Mouse (Mus musculus) C2C12 (cell line): ENCODE data around the gene Fuk. TPM values are rescaled to one million over a fixed set of nuclear protein-coding genes. Genes with fewer than 3 reads are reported as not detected.
"Not testable (repeated sequence)": the region's sequence is repeated elsewhere in the genome, so short reads cannot be mapped to it uniquely, and the experiment has no call there.

Source experiments
- H3K27me3 ChIP-seq: one replicate; pipeline ENCODE4 v1.6.1; 2011; ENCODE audit not compliant: control insufficient read depth, insufficient read depth, insufficient read length
- H3K36me3 ChIP-seq: one replicate; pipeline ENCODE4 v1.6.1; 2011; ENCODE audit not compliant: control insufficient read depth, insufficient read depth
- H3K4me3 ChIP-seq: one replicate; pipeline ENCODE4 v1.5.1; 2011; ENCODE audit warnings: mild to moderate bottlenecking, control low read depth; ENCODE audit not compliant: poor library complexity, insufficient read depth, severe bottlenecking
- H3K79me2 ChIP-seq: one replicate; pipeline ENCODE4 v1.6.1; 2011; ENCODE audit not compliant: control insufficient read depth, insufficient read depth
- H3K79me3 ChIP-seq: one replicate; pipeline ENCODE4 v1.6.1; 2011; ENCODE audit warnings: low read depth, control low read depth
- H3ac ChIP-seq: one replicate; pipeline ENCODE3; 2011; ENCODE audit warnings: low read depth; ENCODE audit not compliant: control insufficient read depth, insufficient read length
- CEBPB ChIP-seq: IDR thresholded peaks from one replicate; pipeline ENCODE4 v1.6.1; 2011; ENCODE audit warnings: low read depth, mild to moderate bottlenecking, control low read depth, moderate library complexity
- CTCF ChIP-seq: IDR thresholded peaks from one replicate; pipeline ENCODE4 v1.5.1; 2011; ENCODE audit not compliant: control insufficient read depth, insufficient read depth, insufficient read length
- FOSL1 ChIP-seq: IDR thresholded peaks from one replicate; pipeline ENCODE4 v1.8.0; 2011; ENCODE audit warnings: mild to moderate bottlenecking, low read length; ENCODE audit not compliant: poor library complexity, insufficient read depth, severe bottlenecking
- MAX ChIP-seq: IDR thresholded peaks from one replicate; pipeline ENCODE4 v1.6.1; 2011; ENCODE audit warnings: mild to moderate bottlenecking, control low read depth
- MYOD1 ChIP-seq: IDR thresholded peaks from one replicate; pipeline ENCODE4 v1.6.1; 2011; ENCODE audit warnings: low read depth; ENCODE audit not compliant: control insufficient read depth, insufficient read length
- MYOG ChIP-seq: IDR thresholded peaks from one replicate; pipeline ENCODE4 v1.6.1; 2011; ENCODE audit not compliant: control insufficient read depth, insufficient read length; ENCODE audit errors: extremely low read depth
- USF1 ChIP-seq: IDR thresholded peaks from one replicate; pipeline ENCODE4 v1.6.1; 2011; ENCODE audit warnings: low read depth, mild to moderate bottlenecking, control low read depth, moderate library complexity
- polyA plus RNA-seq: library from polyadenylated mRNA; unstranded; fragments of >200 nt; fragmentation: generic; extraction: Trizol; gene quantifications from one replicate; pipeline ENCODE4 v1.2.1, GENCODE M21; 2012; ENCODE audit warnings: missing spikeins

The Fuk gene
- polyA plus RNA-seq, 1 experiment = 6.4 TPM

DNA sequence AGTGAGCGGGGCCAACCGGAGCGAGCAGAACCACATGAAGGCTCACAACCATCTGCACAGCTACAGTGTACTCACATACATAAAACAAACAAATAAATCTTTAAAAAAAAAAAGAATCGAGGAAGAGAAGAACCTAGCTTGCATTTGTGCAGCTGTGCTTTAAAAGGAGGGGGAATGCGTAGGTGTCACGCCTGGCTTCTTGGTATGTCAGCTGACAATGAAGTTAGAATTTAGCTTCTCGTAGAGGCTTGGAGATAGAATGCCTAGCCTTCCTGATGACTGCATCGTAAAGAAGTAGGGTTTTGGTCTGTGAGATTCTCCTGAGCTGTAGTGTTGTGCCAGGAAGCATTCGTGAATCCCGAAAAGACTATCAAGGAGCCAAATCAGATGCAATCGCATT, 15.7 kb upstream of the Fuk start:
- Histone ChIP-seq H3ac (no peak overlapping the region), H3K4me3 (no peak overlapping the region), H3K79me2 (peaks cover 30% of the 10 kb centered on the region), H3K79me3 (peaks cover 17% of the 10 kb centered on the region), H3K27me3 (no peaks in the 10 kb centered on the region), H3K36me3 (no peaks in the 10 kb centered on the region)
- TF ChIP-seq CEBPB (no peak), CTCF (no peak), USF1 (no peak), FOSL1 (no peak), MYOG (no peak), MAX (no peak), MYOD1 (no peak)

DNA sequence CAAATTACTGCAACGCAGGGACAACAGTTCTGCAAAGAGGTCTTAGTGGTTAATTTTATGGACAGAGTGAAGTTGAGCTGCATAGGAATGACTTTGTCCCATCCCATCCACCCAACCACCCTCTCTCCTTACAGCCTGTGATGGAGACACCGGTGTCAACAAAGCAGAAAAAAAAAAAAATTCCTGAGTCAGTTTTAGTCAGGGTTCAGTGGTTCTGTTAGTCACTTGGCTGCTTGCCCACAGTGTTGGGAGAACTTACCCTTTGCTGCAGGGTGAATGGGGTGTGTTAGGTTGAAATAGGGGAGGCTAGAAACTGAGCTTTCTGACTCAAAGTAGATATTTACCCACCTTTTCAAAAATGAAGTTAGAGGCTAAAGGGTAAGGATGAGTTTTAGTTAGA, 15.1 kb upstream of the Fuk start:
- Histone ChIP-seq H3K36me3 (no peaks in the 10 kb centered on the region), H3K79me3 (peaks cover 11% of the 10 kb centered on the region), H3K27me3 (no peaks in the 10 kb centered on the region), H3K79me2 (peaks cover 24% of the 10 kb centered on the region), H3ac (no peak overlapping the region), H3K4me3 (no peak overlapping the region)
- TF ChIP-seq MAX = peak; percentile 10
- no peak for TF ChIP-seq USF1

DNA sequence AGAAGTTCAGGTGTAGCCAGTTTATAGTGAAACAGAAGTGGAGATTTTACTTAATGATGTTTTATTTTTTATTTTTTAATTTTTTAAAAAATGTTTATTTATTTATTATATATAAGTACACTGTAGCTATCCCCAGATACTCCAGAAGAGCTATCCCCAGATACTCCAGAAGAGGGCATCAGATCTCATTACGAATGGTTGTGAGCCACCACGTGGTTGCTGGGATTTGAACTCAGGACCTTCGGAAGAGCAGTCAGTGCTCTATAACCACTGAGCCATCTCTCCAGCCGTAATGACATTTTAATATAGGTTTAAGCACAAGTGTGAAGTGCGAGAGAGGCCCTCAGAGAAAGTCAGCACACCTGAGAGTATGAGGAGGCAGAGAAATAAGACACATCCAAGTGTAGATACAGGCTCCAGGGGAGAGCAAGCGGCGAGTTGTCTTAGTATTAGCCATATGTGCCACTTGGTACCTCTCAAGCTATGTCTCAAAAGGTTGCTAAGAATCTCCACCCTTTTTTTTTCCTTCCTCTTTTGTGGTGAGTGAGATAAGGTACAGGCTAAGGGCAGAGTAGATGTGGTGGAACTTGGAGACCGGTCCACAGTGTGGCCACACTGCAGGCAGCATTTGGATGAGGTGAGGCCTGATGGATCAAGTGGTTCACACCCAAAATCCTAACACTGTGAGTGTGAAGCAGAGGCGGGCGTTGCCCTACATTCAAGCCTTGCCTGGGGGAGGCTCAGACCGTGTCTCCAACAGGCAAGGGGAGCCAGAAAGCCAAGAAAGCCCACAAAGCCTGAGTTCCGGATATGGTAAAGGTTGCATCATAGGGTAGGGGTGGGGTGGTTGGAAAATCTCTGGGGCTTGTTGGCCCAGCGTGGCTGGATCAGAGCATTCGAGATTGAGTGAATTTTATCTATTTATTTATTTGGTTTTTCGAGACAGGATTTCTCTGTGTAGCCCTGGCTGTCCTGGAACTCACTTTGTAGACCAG, 9.6 kb upstream of the Fuk start:
- TF ChIP-seq MYOG = no peak
- TF ChIP-seq USF1 = no peak
- TF ChIP-seq MYOD1 = no peak
- TF ChIP-seq CTCF = no peak
- no peak for TF ChIP-seq FOSL1
- no peak for TF ChIP-seq MAX
- no peak for TF ChIP-seq CEBPB
- Histone ChIP-seq H3K27me3 (no peaks in the 10 kb centered on the region), H3K4me3 (no peak overlapping the region), H3K79me2 (no peaks in the 10 kb centered on the region), H3K79me3 (no peaks in the 10 kb centered on the region), H3ac (no peak overlapping the region), H3K36me3 (no peaks in the 10 kb centered on the region)

DNA sequence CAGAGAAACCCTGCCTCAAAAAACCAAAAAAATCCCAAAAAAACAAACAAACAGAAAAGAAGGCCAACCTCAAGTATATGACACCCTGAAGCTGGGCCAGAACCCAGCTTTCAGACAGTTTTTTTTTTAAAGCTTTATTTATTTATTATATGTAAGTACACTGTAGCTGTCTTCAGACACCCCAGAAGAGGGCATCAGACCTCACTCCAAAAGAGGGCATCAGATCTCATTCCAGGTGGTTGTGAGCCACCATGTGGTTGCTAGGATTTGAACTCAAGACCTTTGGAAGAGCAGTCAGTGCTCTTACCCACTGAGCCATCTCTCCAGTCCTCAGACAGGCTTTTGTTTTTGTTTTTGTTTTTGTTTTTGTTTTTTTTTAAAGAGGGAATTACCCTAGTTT, 7.6 kb upstream of the Fuk start:
- H3K79me2 ChIP-seq = not testable (repeated sequence)

DNA sequence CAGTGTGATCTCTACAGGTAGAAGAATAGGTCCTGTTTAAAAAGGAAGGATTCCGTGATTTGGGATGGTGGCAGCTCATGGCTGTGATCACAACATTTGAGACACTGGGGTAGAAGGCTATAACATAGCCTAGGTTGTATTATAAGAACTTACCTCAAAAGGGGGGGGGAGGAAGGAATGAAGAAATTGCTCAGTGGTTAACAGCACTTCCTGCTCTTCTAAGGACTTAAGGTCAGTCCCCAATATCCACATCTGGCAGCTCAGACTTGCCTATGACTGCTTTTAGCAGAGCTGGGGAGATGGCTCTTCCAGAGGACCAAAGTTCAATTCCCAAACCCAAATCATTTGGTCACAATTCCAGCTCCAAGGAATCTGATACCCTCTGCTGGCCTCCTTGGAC, 4.4 kb upstream of the Fuk start:
- Histone ChIP-seq H3K36me3 (no peaks in the 10 kb centered on the region), H3K27me3 (no peaks in the 10 kb centered on the region), H3K4me3 (no peak overlapping the region), H3ac (no peak overlapping the region), H3K79me3 (no peaks in the 10 kb centered on the region), H3K79me2 (no peaks in the 10 kb centered on the region)
- TF ChIP-seq USF1 = no peak
- TF ChIP-seq FOSL1 = no peak
- TF ChIP-seq MYOD1 = no peak
- no peak for TF ChIP-seq MAX
- no peak for TF ChIP-seq CEBPB
- TF ChIP-seq MYOG = no peak
- no peak for TF ChIP-seq CTCF

More for the DNA sequence above, 7.6 kb upstream of the Fuk start:
- not testable (repeated sequence) for H3K4me3 ChIP-seq, H3K36me3 ChIP-seq, H3ac ChIP-seq, H3K27me3 ChIP-seq, H3K79me3 ChIP-seq

DNA sequence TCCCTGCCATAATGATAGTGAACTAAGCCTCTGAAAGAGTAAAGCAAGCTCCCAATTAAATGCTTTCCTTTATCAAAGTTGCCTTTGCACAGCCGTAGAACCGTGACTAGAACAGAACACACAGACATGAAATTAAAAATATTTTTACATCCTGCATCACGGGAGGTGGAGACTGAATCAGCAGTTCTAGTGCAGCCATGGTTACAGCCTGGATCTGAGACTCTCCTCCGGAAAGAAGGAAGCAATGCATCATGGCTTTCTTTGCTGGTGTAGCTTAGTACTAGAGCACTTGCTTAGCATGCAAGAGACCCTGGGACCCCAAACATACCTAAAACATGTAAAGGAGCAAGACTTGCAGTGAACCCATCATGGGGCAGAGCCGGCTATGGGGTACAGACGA, 3.1 kb upstream of the Fuk start:
- H3K27me3 ChIP-seq = no peaks in the 10 kb centered on the region
- no peaks in the 10 kb centered on the region for H3K36me3 ChIP-seq
- H3K79me3 ChIP-seq = no peaks in the 10 kb centered on the region
- no peaks in the 10 kb centered on the region for H3K79me2 ChIP-seq
- H3ac ChIP-seq = no peak overlapping the region
- H3K4me3 ChIP-seq = no peak overlapping the region
- TF ChIP-seq CEBPB = no peak
